Mouse (Mus musculus): ENCODE measurements around the gene Ip6k3.

- TF ChIP-seq ZC3H11A (IDR thresholded peaks at IDR 0.05; ENCODE audit: borderline replicate concordance, low read depth, low read length) (no peak), HCFC1 (IDR thresholded peaks at IDR 0.05; ENCODE audit: borderline replicate concordance, insufficient read depth, low read length) (no peak), MAFK (IDR thresholded peaks at IDR 0.05; ENCODE audit: insufficient read depth, low read depth, low read length) (no peak)
These were observed 35.4 kb downstream of the Ip6k3 start for GRCm38 (mm10) chr17:27132238-27132637.

Data from ES-E14 (cell line).